Mouse (Mus musculus) forebrain, postnatal 0 days (tissue): ENCODE measurements around the gene Adamts9. TPM values are rescaled to one million over a fixed set of nuclear protein-coding genes. Genes with fewer than 3 reads are reported as not detected.

Source experiments
- ATAC-seq: fragments of 200-750 bp; cut with Nextera tagmentation; 2 replicates; pipeline ENCODE4 v1.8.0; 2017; ENCODE audit warnings: mild to moderate bottlenecking, moderate library complexity
- DNase-seq: peaks from one replicate; pipeline ENCODE4 v3.0.0-alpha.2; 2015
- H3K27ac ChIP-seq: fragments of 300-500 bp; sonication (generic); 2 replicates; pipeline ENCODE4 v1.5.1; 2014; ENCODE audit warnings: low read depth, mild to moderate bottlenecking, antibody characterized with exemption, low read length, moderate library complexity, mixed read lengths
- H3K27me3 ChIP-seq: fragments of 300-500 bp; sonication (generic); 2 replicates; pipeline ENCODE4 v1.6.1; 2014; ENCODE audit warnings: mild to moderate bottlenecking, low read length, mixed read lengths; ENCODE audit not compliant: insufficient read depth
- H3K36me3 ChIP-seq: fragments of 300-500 bp; sonication (generic); 2 replicates; pipeline ENCODE4 v1.6.1; 2014; ENCODE audit warnings: mild to moderate bottlenecking, moderate library complexity; ENCODE audit not compliant: insufficient read depth
- H3K4me1 ChIP-seq: fragments of 300-500 bp; sonication (generic); 2 replicates; pipeline ENCODE4 v1.6.1; 2014; ENCODE audit warnings: antibody characterized with exemption; ENCODE audit not compliant: insufficient read depth
- H3K4me2 ChIP-seq: fragments of 300-500 bp; sonication (generic); 2 replicates; pipeline ENCODE4 v1.6.1; 2014; ENCODE audit warnings: low read depth, mild to moderate bottlenecking, moderate library complexity
- H3K4me3 ChIP-seq: fragments of 300-500 bp; sonication (generic); 2 replicates; pipeline ENCODE4 v1.5.1; 2014; ENCODE audit warnings: low read depth, low read length, mixed read lengths
- H3K9ac ChIP-seq: fragments of 300-500 bp; sonication (generic); 2 replicates; pipeline ENCODE4 v1.6.1; 2014; ENCODE audit warnings: mild to moderate bottlenecking
- H3K9me3 ChIP-seq: fragments of 300-500 bp; sonication (generic); 2 replicates; pipeline ENCODE4 v1.6.1; 2016; ENCODE audit warnings: low read length
- CTCF ChIP-seq: sonication (generic); IDR thresholded peaks from 2 replicates; pipeline ENCODE4 v1.5.1; 2016; ENCODE audit warnings: antibody characterized with exemption, control low read depth, low read depth
- WGBS: fragments of 180-500 bp; shearing (Covaris S2); extraction: QIAGEN DNeasy Blood & Tissue Kit; methylation state at CpG from one replicate; pipeline ENCODE4 v1.1.7; 2014; 5-methylcytosine and 5-hydroxymethylcytosine counted together
- polyA plus RNA-seq: library from polyadenylated mRNA; unstranded; fragments of >200 nt; fragmentation: Nextera tagmentation; extraction: Ambion mirVana; gene quantifications from 2 replicates; pipeline ENCODE4 v1.2.1, GENCODE M21; 2015
- total RNA-seq: library from RNA; depleted of rRNA; stranded (reverse); fragments of >200 nt; gene quantifications from 2 replicates; pipeline ENCODE4 v1.2.3, GENCODE M21; 2014

Adamts9 gene
- total and polyA plus RNA-seq, 2 experiments from 2014 or later = 0.62 to 7.3 TPM

DNA sequence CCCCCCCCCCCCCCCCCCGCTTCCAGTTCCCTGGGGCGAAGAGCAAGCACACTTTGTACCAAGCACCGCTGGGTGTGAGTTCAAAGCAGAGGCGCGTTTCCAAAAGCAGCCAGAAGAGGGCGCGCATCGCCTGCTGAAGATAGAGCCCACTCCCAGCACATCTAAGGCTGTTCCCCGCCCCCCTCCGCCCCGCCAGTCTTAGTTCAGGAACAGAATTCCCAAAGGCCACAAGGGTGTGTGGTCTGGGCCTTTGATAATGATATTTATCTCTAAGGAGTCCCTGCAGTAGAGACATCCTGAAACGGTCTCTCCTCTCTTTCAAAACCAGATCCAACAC is 155.9 kb downstream of the Adamts9 start:
- DNase-seq (peak; percentile 93), ATAC-seq (peak; percentile 92)
- peak overlapping the region; percentile 36 for H3K4me3 ChIP-seq
- H3K4me1 ChIP-seq = no peaks in the 10 kb centered on the region
- no peak overlapping the region for H3K27ac ChIP-seq
- no peak overlapping the region for H3K9ac ChIP-seq
- peak; percentile 92 for TF ChIP-seq CTCF
- no peaks in the 10 kb centered on the region for H3K9me3 ChIP-seq
- no peaks in the 10 kb centered on the region for H3K36me3 ChIP-seq
- peak overlapping the region; percentile 57 for H3K4me2 ChIP-seq
- peaks cover 5% of the 10 kb centered on the region; the same call in 1 of the 2 replicates for H3K27me3 ChIP-seq
- WGBS = 0% methylated on average over 11 of the region's 12 CpGs

DNA sequence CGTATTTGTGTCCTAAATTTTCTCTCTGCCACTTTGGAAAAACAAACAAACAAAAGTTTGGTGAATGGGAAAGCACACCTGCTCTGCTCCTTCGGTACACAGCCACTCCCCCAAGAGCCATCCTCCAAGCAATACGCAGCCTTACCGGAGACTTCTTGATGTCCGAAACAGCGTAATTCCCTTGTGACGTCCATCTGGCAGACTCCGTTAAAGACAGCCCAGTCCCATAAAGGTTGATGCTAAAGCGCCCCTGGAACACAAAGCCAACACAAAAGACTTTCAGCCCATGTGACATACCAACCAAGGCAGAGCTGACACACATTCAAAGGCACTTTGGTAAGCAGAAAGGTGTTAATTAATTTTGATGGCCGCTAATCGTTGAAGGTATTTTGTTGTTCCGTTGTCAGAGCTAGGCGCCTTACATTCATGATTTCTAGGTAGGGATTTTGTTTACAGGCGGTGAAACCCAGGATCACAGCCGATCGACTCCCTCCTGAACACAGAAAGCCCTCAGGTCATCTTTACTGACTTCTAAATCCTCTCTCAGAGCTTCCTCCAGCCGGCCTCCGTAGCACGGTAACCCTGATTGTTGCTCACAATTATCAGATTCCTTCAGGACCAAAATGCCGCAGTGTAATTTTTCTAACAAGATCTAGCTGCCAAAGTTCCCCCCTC is 156.5 kb downstream of the Adamts9 start:
- TF ChIP-seq CTCF = no peak
- Histone ChIP-seq H3K4me2 (peak overlapping the region; percentile 57), H3K4me3 (peak overlapping the region; percentile 36), H3K9me3 (no peaks in the 10 kb centered on the region), H3K27me3 (peaks cover 5% of the 10 kb centered on the region; the same call in 1 of the 2 replicates), H3K9ac (peak overlapping the region; percentile 31; the same call in 1 of the 2 replicates), H3K27ac (no peak overlapping the region), H3K36me3 (no peaks in the 10 kb centered on the region), H3K4me1 (no peaks in the 10 kb centered on the region)
- WGBS = 3% methylated on average over 20 of the region's 20 CpGs
- ATAC-seq (peak; percentile 42), DNase-seq (peak; percentile 35)

DNA sequence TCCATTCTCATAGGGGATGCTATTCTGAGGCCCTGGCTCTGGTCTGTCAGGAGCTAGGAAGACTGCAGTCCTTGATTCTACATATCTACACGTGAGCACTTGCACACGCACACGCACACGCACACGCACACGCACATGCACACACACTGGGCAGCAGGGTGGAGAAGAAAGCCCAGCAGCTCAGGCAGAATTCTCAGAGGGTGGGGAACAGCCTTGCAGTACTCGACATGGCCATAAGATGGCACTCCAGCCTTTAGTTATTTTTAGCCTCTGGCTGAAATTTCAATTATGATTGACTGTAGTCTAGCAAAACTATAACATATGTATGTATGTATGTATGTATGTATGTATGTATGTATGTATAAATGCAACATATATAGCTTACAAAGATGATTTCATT is 158.5 kb downstream of the Adamts9 start:
- Histone ChIP-seq H3K4me1 (no peaks in the 10 kb centered on the region), H3K4me3 (no peak overlapping the region), H3K27ac (no peak overlapping the region), H3K9ac (no peak overlapping the region), H3K4me2 (no peak overlapping the region), H3K9me3 (no peaks in the 10 kb centered on the region), H3K36me3 (no peaks in the 10 kb centered on the region), H3K27me3 (peaks cover 5% of the 10 kb centered on the region; the same call in 1 of the 2 replicates)
- WGBS = 7% methylated on average over 7 of the region's 7 CpGs
- peak; percentile 40; the same call in 1 of the 2 replicates for ATAC-seq
- DNase-seq = peak; percentile 87
- TF ChIP-seq CTCF = peak; percentile 92

DNA sequence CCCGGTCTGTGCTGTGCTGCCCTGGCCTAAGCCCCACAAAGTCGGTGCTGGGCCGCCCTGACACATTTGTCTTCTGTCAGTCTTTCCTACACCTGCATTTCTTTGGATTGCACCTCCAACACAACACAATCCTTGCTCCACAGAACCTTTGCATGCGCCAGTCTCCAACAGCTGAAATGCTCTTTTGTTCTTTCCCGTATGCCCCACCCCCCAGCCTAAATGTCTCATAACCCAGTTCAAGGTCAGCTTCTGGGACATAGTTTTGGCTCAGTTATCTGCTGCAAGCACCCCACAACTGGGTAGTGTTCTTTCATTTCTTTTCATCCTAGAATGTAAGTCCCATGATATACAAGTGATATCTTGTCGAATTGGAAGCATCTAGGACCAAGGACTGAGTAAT is 161.8 kb downstream of the Adamts9 start:
- ATAC-seq (no peak), DNase-seq (no peak)
- Histone ChIP-seq H3K4me3 (no peak overlapping the region), H3K27me3 (peaks cover 2% of the 10 kb centered on the region; the same call in 1 of the 2 replicates), H3K27ac (no peak overlapping the region), H3K9me3 (no peaks in the 10 kb centered on the region), H3K4me2 (no peak overlapping the region), H3K4me1 (no peaks in the 10 kb centered on the region), H3K9ac (no peak overlapping the region), H3K36me3 (no peaks in the 10 kb centered on the region)
- 89% methylated on average over 6 of the region's 6 CpGs for WGBS
- no peak for TF ChIP-seq CTCF

DNA sequence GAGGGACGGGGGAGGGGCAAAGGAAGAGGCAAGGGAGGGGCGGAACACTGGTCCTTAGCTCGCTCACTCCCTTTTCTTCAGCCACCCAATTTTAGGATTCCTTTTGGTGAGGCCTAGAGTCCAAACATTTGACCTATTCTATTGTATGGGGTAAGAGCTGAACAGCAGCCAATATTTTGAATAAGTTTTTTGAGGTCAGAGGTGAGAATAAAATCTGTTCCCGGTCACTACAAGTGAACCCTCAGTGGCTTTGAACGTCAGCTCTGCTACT is 163.4 kb downstream of the Adamts9 start:
- no peak for ATAC-seq
- no peak for TF ChIP-seq CTCF
- no peak for DNase-seq
- no peak overlapping the region for H3K4me2 ChIP-seq
- no peaks in the 10 kb centered on the region for H3K36me3 ChIP-seq
- no peaks in the 10 kb centered on the region for H3K4me1 ChIP-seq
- no peak overlapping the region for H3K4me3 ChIP-seq
- no peaks in the 10 kb centered on the region for H3K9me3 ChIP-seq
- H3K27me3 ChIP-seq = no peaks in the 10 kb centered on the region
- WGBS = 55% methylated on average over 5 of the region's 5 CpGs
- no peak overlapping the region for H3K27ac ChIP-seq
- no peak overlapping the region for H3K9ac ChIP-seq

DNA sequence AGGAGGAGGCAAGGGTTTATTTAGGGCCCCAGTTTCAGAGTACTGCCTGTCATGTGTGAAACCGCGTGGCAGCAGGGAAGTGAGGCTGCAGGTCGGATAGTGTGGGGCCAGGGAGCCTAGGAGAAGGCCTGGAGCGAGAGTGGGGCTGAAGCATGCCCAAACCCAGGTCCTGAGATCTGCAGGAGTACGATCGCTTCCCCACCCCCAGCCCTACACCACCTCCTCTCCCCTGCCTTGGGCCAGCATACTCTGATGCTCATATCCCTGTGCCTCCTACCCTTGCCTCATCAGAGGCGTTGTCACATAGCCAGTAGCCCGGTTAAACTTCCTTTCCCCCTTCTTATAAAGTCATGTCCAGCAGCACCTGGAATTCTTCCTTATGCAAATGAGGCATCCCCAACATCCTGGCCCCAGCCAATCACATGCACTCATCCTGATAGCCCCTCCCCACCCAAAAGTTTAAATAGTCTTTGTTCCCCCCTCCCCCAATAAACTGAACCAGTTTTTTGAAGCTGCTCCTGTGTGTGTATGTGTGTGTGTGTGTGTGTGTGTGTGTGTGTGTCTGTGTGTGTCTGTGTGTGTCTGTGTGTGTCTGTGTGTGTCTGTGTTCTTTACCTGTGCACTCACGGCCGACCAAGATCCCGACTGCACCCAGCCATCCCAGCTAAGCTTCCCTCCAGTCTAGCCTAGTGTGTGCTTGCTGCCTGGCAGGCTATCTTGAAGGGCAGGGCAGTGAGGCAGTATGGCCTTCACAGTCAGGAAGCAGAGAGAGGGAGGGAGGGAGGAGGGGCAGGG is 164.0 kb downstream of the Adamts9 start:
- H3K4me2 ChIP-seq = no peak overlapping the region
- no peak for TF ChIP-seq CTCF
- DNase-seq = no peak
- H3K4me3 ChIP-seq = no peak overlapping the region
- H3K9me3 ChIP-seq = no peaks in the 10 kb centered on the region
- no peak overlapping the region for H3K27ac ChIP-seq
- no peaks in the 10 kb centered on the region for H3K4me1 ChIP-seq
- H3K9ac ChIP-seq = no peak overlapping the region
- WGBS = 82% methylated on average over 11 of the region's 11 CpGs
- no peaks in the 10 kb centered on the region for H3K36me3 ChIP-seq
- no peak for ATAC-seq
- no peaks in the 10 kb centered on the region for H3K27me3 ChIP-seq

DNA sequence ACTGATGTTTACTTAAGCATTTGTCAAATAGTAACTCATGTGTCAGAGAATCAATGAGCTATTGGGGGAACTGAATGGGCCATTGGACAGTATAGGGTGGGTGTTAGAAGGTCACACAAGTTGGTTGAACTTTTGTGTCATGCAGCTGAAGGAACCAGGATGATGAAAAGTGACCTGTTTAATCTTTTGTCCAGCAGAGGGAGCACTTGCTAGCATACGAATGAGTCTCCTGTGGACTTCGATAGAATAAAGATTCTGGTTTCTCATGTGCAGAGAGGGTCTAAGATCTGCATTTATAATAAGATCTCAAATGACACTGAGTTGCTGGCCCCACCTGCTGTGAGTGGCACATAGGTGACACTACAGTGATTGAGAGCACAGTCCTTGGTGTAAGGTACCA is 166.9 kb downstream of the Adamts9 start:
- DNase-seq = peak; percentile 74
- H3K27me3 ChIP-seq = no peaks in the 10 kb centered on the region
- peak; percentile 40; the same call in 1 of the 2 replicates for ATAC-seq
- no peaks in the 10 kb centered on the region for H3K4me1 ChIP-seq
- no peak overlapping the region for H3K4me3 ChIP-seq
- H3K9me3 ChIP-seq = no peaks in the 10 kb centered on the region
- WGBS = 5% methylated on average over 2 of the region's 2 CpGs
- H3K36me3 ChIP-seq = no peaks in the 10 kb centered on the region
- H3K9ac ChIP-seq = no peak overlapping the region
- H3K27ac ChIP-seq = no peak overlapping the region
- no peak overlapping the region for H3K4me2 ChIP-seq
- TF ChIP-seq CTCF = peak; percentile 77
